Mouse (Mus musculus): ENCODE results near the gene Crip1. TPM values are rescaled to one million over a fixed set of nuclear protein-coding genes. Genes with fewer than 3 reads are reported as not detected.
"Not testable (repeated sequence)": the region's sequence is repeated elsewhere in the genome, so short reads cannot be mapped to it uniquely, and the experiment has no call there.

Crip1 gene
- polyA plus RNA-seq, 1 experiment from 2014 or later, result 194 TPM

DNA sequence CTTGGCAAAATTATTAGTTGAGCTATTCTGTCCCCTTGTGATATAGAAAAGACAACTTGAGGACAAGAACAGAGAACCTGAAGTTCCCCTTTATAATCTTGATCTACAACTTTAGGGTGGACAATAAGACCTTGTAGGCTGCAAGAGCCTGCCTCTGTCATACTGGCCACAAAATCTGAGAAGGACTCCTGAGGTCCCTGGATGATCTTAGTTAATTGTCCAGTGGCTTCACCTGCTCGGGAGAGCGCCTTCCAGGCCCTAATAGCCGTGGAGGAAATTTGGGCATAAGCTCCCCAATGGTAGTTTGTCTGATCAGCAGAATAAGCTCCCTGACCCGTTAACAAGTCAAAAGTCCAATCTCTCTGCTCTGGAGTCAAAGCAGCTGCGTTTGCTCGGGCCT, 53.0 kb downstream of the Crip1 start:
- 100% methylated on average over 3 of the region's 6 CpGs for WGBS
- H3K9me3 ChIP-seq (ENCODE audit: control insufficient read depth, low read length); H3K36me3 ChIP-seq (ENCODE audit: control insufficient read depth, insufficient read depth, low read length); H3K4me3 ChIP-seq (ENCODE audit: low read length); ATAC-seq (ENCODE audit: low FRiP score, low TSS enrichment); H3K27me3 ChIP-seq (ENCODE audit: control insufficient read depth, insufficient read depth, low read length); H3K27ac ChIP-seq (ENCODE audit: low read depth, low read length); H3K4me2 ChIP-seq (replicated peaks; ENCODE audit: low read depth, low read length); H3K4me1 ChIP-seq (ENCODE audit: control insufficient read depth, insufficient read depth, low read length); H3K9ac ChIP-seq (ENCODE audit: low read depth, low read length): not testable (repeated sequence)

DNA sequence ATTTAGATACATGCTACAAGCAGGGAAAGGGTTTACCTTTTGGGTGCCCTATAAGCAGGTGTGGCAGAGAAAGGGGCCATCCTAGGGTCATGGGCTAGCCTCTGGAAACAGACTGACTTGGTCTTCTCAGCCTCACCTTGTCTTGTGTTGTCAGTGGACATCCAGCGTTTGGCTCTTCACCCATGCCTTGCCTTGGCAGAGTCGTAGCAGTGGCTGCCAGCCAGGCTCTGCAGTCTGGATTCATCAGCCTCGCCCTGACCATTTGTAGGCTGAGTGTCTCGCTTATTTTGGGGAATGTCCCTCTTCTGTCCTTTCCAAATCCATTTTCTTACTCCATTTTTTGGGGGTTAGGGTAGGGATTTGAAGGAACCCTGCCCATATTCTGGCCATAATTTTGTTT, 55.2 kb downstream of the Crip1 start:
- no peak overlapping the region for H3K9ac ChIP-seq (ENCODE audit: low read depth, low read length)
- H3K4me3 ChIP-seq (ENCODE audit: low read length), result no peak overlapping the region
- no peaks in the 10 kb centered on the region for H3K36me3 ChIP-seq (ENCODE audit: control insufficient read depth, insufficient read depth, low read length)
- WGBS, result 94% methylated on average over 4 of the region's 4 CpGs
- H3K9me3 ChIP-seq (ENCODE audit: control insufficient read depth, low read length), result 0 out of 2 replicates have a peak, but pooled peaks cover 3% of the 10 kb centered on the region
- no peaks in the 10 kb centered on the region for H3K4me1 ChIP-seq (ENCODE audit: control insufficient read depth, insufficient read depth, low read length)
- H3K27me3 ChIP-seq (ENCODE audit: control insufficient read depth, insufficient read depth, low read length), result no peaks in the 10 kb centered on the region
- H3K27ac ChIP-seq (ENCODE audit: low read depth, low read length), result no peak overlapping the region
- no peak overlapping the region for H3K4me2 ChIP-seq (replicated peaks; ENCODE audit: low read depth, low read length)
- ATAC-seq (ENCODE audit: low FRiP score, low TSS enrichment), result no peak

DNA sequence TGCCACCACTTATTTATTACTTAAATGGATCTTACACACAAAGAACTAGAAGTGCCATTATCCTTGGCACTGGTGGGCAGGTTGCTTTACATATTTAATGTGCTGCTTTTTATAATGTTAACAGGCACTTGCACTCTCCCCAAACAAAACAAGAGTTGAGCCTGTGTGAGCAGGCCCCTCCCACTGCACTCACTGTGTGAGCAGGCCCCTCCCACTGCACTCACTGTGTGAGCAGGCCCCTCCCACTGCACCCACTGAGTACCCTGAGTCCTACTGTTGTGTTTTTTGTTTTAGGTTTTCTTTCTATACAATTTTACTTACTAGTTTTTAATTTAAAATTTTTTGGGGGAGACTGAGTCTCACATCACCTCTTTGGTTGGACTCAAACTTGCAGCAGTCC, 55.9 kb downstream of the Crip1 start:
- Histone ChIP-seq H3K4me1 (ENCODE audit: control insufficient read depth, insufficient read depth, low read length) (no peaks in the 10 kb centered on the region), H3K9me3 (ENCODE audit: control insufficient read depth, low read length) (0 out of 2 replicates have a peak, but pooled peaks cover 3% of the 10 kb centered on the region), H3K27ac (ENCODE audit: low read depth, low read length) (no peak overlapping the region), H3K4me3 (ENCODE audit: low read length) (no peak overlapping the region), H3K27me3 (ENCODE audit: control insufficient read depth, insufficient read depth, low read length) (no peaks in the 10 kb centered on the region), H3K9ac (ENCODE audit: low read depth, low read length) (no peak overlapping the region), H3K4me2 (replicated peaks; ENCODE audit: low read depth, low read length) (no peak overlapping the region), H3K36me3 (ENCODE audit: control insufficient read depth, insufficient read depth, low read length) (no peaks in the 10 kb centered on the region)
- no peak for ATAC-seq (ENCODE audit: low FRiP score, low TSS enrichment)

Other genes starting within 250 kb of the Crip1 start
- 2.3 and 2.9 TPM in 2 replicates for gene Jag2, start 216.5 kb upstream of the Crip1 start, polyA plus RNA-seq (2014; fragmentation: Nextera tagmentation; extraction: Ambion mirVana)
- gene Nudt14, start 204.2 kb upstream of the Crip1 start, polyA plus RNA-seq (2014; fragmentation: Nextera tagmentation; extraction: Ambion mirVana), result 101 and 102 TPM in 2 replicates
- 22.3 and 23.1 TPM in 2 replicates for gene Btbd6, start 169.8 kb upstream of the Crip1 start, polyA plus RNA-seq (2014; fragmentation: Nextera tagmentation; extraction: Ambion mirVana)
- gene Brf1, start 145.6 kb upstream of the Crip1 start, polyA plus RNA-seq (2014; fragmentation: Nextera tagmentation; extraction: Ambion mirVana), result 38.2 and 75.6 TPM in 2 replicates
- gene Pacs2, start 131.8 kb upstream of the Crip1 start, polyA plus RNA-seq (2014; fragmentation: Nextera tagmentation; extraction: Ambion mirVana), result 12.6 and 14.6 TPM in 2 replicates
- gene Tex22, start 71.8 kb upstream of the Crip1 start, polyA plus RNA-seq (2014; fragmentation: Nextera tagmentation; extraction: Ambion mirVana), result not detected in 2 replicates
- gene Mta1, start 48.0 kb upstream of the Crip1 start, polyA plus RNA-seq (2014; fragmentation: Nextera tagmentation; extraction: Ambion mirVana), result 23.0 and 26.2 TPM in 2 replicates
- 162 and 174 TPM in 2 replicates for gene Crip2, start 6.1 kb upstream of the Crip1 start, polyA plus RNA-seq (2014; fragmentation: Nextera tagmentation; extraction: Ambion mirVana)
- gene Tedc1, start 10.1 kb downstream of the Crip1 start, polyA plus RNA-seq (2014; fragmentation: Nextera tagmentation; extraction: Ambion mirVana), result 33.0 and 37.4 TPM in 2 replicates
- gene Tmem121, start 39.6 kb downstream of the Crip1 start, polyA plus RNA-seq (2014; fragmentation: Nextera tagmentation; extraction: Ambion mirVana), result 4.2 and 13.9 TPM in 2 replicates

All from kidney, embryonic 14.5 days (tissue).